Mouse (Mus musculus) neural tube, embryonic 15.5 days (tissue): ENCODE measurements around the gene Tarbp2. TPM values are rescaled to one million over a fixed set of nuclear protein-coding genes. Genes with fewer than 3 reads are reported as not detected.

Source experiments
- ATAC-seq: fragments of 200-750 bp; cut with Nextera tagmentation; 2 replicates; pipeline ENCODE4 v1.8.0; 2017; ENCODE audit warnings: mild to moderate bottlenecking, moderate TSS enrichment, moderate library complexity; ENCODE audit not compliant: low FRiP score
- H3K27ac ChIP-seq: fragments of 300-500 bp; sonication (generic); replicated peaks from 2 replicates; pipeline ENCODE4 v1.5.1; 2015; ENCODE audit warnings: mild to moderate bottlenecking, inconsistent platforms
- H3K27me3 ChIP-seq: fragments of 300-500 bp; sonication (generic); replicated peaks from 2 replicates; pipeline ENCODE4 v1.6.1; 2015; ENCODE audit warnings: inconsistent platforms
- H3K36me3 ChIP-seq: fragments of 300-500 bp; sonication (generic); 2 replicates; pipeline ENCODE4 v1.6.1; 2015; ENCODE audit warnings: inconsistent platforms
- H3K4me1 ChIP-seq: fragments of 300-500 bp; sonication (generic); 2 replicates; pipeline ENCODE4 v1.6.1; 2015; ENCODE audit warnings: inconsistent platforms
- H3K4me2 ChIP-seq: fragments of 300-500 bp; sonication (generic); 2 replicates; pipeline ENCODE4 v1.6.1; 2015; ENCODE audit warnings: inconsistent platforms, mild to moderate bottlenecking, moderate library complexity
- H3K4me3 ChIP-seq: fragments of 300-500 bp; sonication (generic); replicated peaks from 2 replicates; pipeline ENCODE4 v1.5.1; 2015; ENCODE audit warnings: mild to moderate bottlenecking, inconsistent platforms
- H3K9ac ChIP-seq: fragments of 300-500 bp; sonication (generic); replicated peaks from 2 replicates; pipeline ENCODE4 v1.6.1; 2015; ENCODE audit warnings: mild to moderate bottlenecking, inconsistent platforms
- H3K9me3 ChIP-seq: fragments of 300-500 bp; sonication (generic); replicated peaks from 2 replicates; pipeline ENCODE4 v1.6.1; 2016; ENCODE audit warnings: inconsistent platforms
- WGBS: fragments of 180-500 bp; shearing (Covaris S2); methylation state at CpG from one replicate; pipeline ENCODE4 v1.1.7; 2015; ENCODE audit warnings: mixed read lengths; 5-methylcytosine and 5-hydroxymethylcytosine counted together
- polyA plus RNA-seq: library from polyadenylated mRNA; unstranded; fragments of >200 nt; fragmentation: Nextera tagmentation; extraction: Ambion mirVana; gene quantifications from 2 replicates; pipeline ENCODE4 v1.2.1, GENCODE M21; 2015

Tarbp2 gene
- polyA plus RNA-seq = 93.7 and 98.4 TPM in 2 replicates

- ATAC-seq = peak; percentile 91
- under 1% methylated on average over 60 of the region's 60 CpGs for WGBS
- peak within 1 kb of the TSS; percentile 66 for H3K4me3 ChIP-seq
- no peaks in the 10 kb centered on the region for H3K27me3 ChIP-seq
- no peaks in the 10 kb centered on the region for H3K9me3 ChIP-seq
- H3K4me1 ChIP-seq = peaks cover 49% of the 10 kb centered on the region
- peak within 1 kb of the TSS; percentile 85 for H3K9ac ChIP-seq
- peak within 1 kb of the TSS; percentile 78 for H3K4me2 ChIP-seq
- H3K27ac ChIP-seq = peak within 1 kb of the TSS; percentile 100
- H3K36me3 ChIP-seq = peaks cover 14% of the 10 kb centered on the region
Observed at GRCm38 (mm10) chr15:102517976-102518858, at the start of gene Tarbp2. Gene Tarbp2, plus strand, starts transcription at chr15:102518192.

- 97% methylated on average over 9 of the region's 9 CpGs for WGBS
- Histone ChIP-seq H3K36me3 (0 out of 2 replicates have a peak, but pooled peaks cover 2% of the 10 kb centered on the region), H3K27ac (no peak overlapping the region), H3K9ac (no peak overlapping the region), H3K4me2 (no peak overlapping the region), H3K9me3 (no peaks in the 10 kb centered on the region), H3K4me3 (no peak overlapping the region), H3K27me3 (no peaks in the 10 kb centered on the region), H3K4me1 (peaks cover 17% of the 10 kb centered on the region)
- ATAC-seq = no peak
Observed at GRCm38 (mm10) chr15:102468675-102469370, 49.2 kb upstream of the Tarbp2 start.

GRCm38 (mm10) chr15:102470183-102470604, 47.8 kb upstream of the Tarbp2 start, which contains the start of gene Pcbp2:
Gene Pcbp2, plus strand, starts transcription at chr15:102470539.
- Histone ChIP-seq H3K4me3 (peak within 1 kb of the TSS; percentile 79), H3K27me3 (no peaks in the 10 kb centered on the region), H3K9me3 (no peaks in the 10 kb centered on the region), H3K36me3 (peaks cover 16% of the 10 kb centered on the region), H3K4me2 (peak within 1 kb of the TSS; percentile 59), H3K9ac (peak within 1 kb of the TSS; percentile 86), H3K4me1 (peaks cover 17% of the 10 kb centered on the region), H3K27ac (peak within 1 kb of the TSS; percentile 95)
- under 1% methylated on average over 30 of the region's 40 CpGs for WGBS
- peak; percentile 99 for ATAC-seq

- ATAC-seq = peak; percentile 77
- H3K9me3 ChIP-seq = no peaks in the 10 kb centered on the region
- 1% methylated on average over 41 of the region's 67 CpGs for WGBS
- peaks cover 21% of the 10 kb centered on the region for H3K36me3 ChIP-seq
- no peaks in the 10 kb centered on the region for H3K27me3 ChIP-seq
- H3K4me3 ChIP-seq = peak overlapping the region; percentile 79
- peak overlapping the region; percentile 95 for H3K27ac ChIP-seq
- H3K4me2 ChIP-seq = peak overlapping the region; percentile 59
- peak overlapping the region; percentile 86 for H3K9ac ChIP-seq
- H3K4me1 ChIP-seq = peaks cover 17% of the 10 kb centered on the region
Observed at GRCm38 (mm10) chr15:102470605-102471294, 47.2 kb upstream of the Tarbp2 start.

- Histone ChIP-seq H3K27ac (peak overlapping the region; percentile 95), H3K36me3 (peaks cover 26% of the 10 kb centered on the region), H3K9me3 (no peaks in the 10 kb centered on the region), H3K4me2 (peak overlapping the region; percentile 59), H3K4me1 (peaks cover 17% of the 10 kb centered on the region), H3K27me3 (no peaks in the 10 kb centered on the region), H3K9ac (peak overlapping the region; percentile 86), H3K4me3 (peak overlapping the region; percentile 79)
- no peak for ATAC-seq
- 3% methylated on average over 10 of the region's 10 CpGs for WGBS
Observed at GRCm38 (mm10) chr15:102471295-102471645, 46.7 kb upstream of the Tarbp2 start.

- Histone ChIP-seq H3K27me3 (no peaks in the 10 kb centered on the region), H3K27ac (no peak overlapping the region), H3K4me1 (peaks cover 17% of the 10 kb centered on the region), H3K36me3 (peaks cover 30% of the 10 kb centered on the region), H3K4me2 (peak overlapping the region; percentile 59), H3K4me3 (peak overlapping the region; percentile 79), H3K9ac (peak overlapping the region; percentile 86), H3K9me3 (no peaks in the 10 kb centered on the region)
- no peak for ATAC-seq
Observed at GRCm38 (mm10) chr15:102471727-102472126, 46.3 kb upstream of the Tarbp2 start.

GRCm38 (mm10) chr15:102473246-102473645, 44.7 kb upstream of the Tarbp2 start:
- Histone ChIP-seq H3K4me1 (peaks cover 17% of the 10 kb centered on the region), H3K4me3 (no peak overlapping the region), H3K4me2 (no peak overlapping the region), H3K27ac (no peak overlapping the region), H3K36me3 (peaks cover 39% of the 10 kb centered on the region), H3K27me3 (no peaks in the 10 kb centered on the region), H3K9ac (no peak overlapping the region), H3K9me3 (no peaks in the 10 kb centered on the region)
- ATAC-seq = no peak
- WGBS = 81% methylated on average over 2 of the region's 2 CpGs

GRCm38 (mm10) chr15:102474520-102474919, 43.5 kb upstream of the Tarbp2 start:
- H3K4me1 ChIP-seq = peaks cover 17% of the 10 kb centered on the region
- no peak overlapping the region for H3K4me2 ChIP-seq
- H3K9me3 ChIP-seq = no peaks in the 10 kb centered on the region
- no peak overlapping the region for H3K9ac ChIP-seq
- ATAC-seq = no peak
- no peak overlapping the region for H3K4me3 ChIP-seq
- peaks cover 50% of the 10 kb centered on the region for H3K36me3 ChIP-seq
- no peak overlapping the region for H3K27ac ChIP-seq
- H3K27me3 ChIP-seq = no peaks in the 10 kb centered on the region
- 89% methylated on average over 2 of the region's 2 CpGs for WGBS

- H3K9me3 ChIP-seq = no peaks in the 10 kb centered on the region
- ATAC-seq = no peak
- H3K27ac ChIP-seq = no peak overlapping the region
- WGBS = 91% methylated on average over 3 of the region's 3 CpGs
- H3K27me3 ChIP-seq = no peaks in the 10 kb centered on the region
- peaks cover 77% of the 10 kb centered on the region for H3K36me3 ChIP-seq
- H3K4me2 ChIP-seq = no peak overlapping the region
- H3K4me1 ChIP-seq = no peaks in the 10 kb centered on the region
- no peak overlapping the region for H3K4me3 ChIP-seq
- H3K9ac ChIP-seq = no peak overlapping the region
Observed at GRCm38 (mm10) chr15:102483136-102483535, 34.9 kb upstream of the Tarbp2 start.

- ATAC-seq = no peak
- Histone ChIP-seq H3K9me3 (no peaks in the 10 kb centered on the region), H3K4me1 (no peaks in the 10 kb centered on the region), H3K9ac (no peak overlapping the region), H3K27ac (no peak overlapping the region), H3K4me3 (no peak overlapping the region), H3K4me2 (no peak overlapping the region), H3K27me3 (no peaks in the 10 kb centered on the region), H3K36me3 (peaks cover 83% of the 10 kb centered on the region)
- WGBS = 91% methylated on average over 12 of the region's 12 CpGs
Observed at GRCm38 (mm10) chr15:102485853-102486252, 32.1 kb upstream of the Tarbp2 start.

GRCm38 (mm10) chr15:102487664-102488063, 30.3 kb upstream of the Tarbp2 start:
- no peak overlapping the region for H3K27ac ChIP-seq
- H3K4me2 ChIP-seq = no peak overlapping the region
- no peak overlapping the region for H3K4me3 ChIP-seq
- H3K9me3 ChIP-seq = no peaks in the 10 kb centered on the region
- no peak overlapping the region for H3K9ac ChIP-seq
- WGBS = 65% methylated on average over 1 of the region's 1 CpGs
- no peaks in the 10 kb centered on the region for H3K4me1 ChIP-seq
- no peaks in the 10 kb centered on the region for H3K27me3 ChIP-seq
- ATAC-seq = no peak
- peaks cover 78% of the 10 kb centered on the region for H3K36me3 ChIP-seq
